Mouse (Mus musculus): ENCODE measurements around the gene Fcnb.

The Fcnb gene

DNA sequence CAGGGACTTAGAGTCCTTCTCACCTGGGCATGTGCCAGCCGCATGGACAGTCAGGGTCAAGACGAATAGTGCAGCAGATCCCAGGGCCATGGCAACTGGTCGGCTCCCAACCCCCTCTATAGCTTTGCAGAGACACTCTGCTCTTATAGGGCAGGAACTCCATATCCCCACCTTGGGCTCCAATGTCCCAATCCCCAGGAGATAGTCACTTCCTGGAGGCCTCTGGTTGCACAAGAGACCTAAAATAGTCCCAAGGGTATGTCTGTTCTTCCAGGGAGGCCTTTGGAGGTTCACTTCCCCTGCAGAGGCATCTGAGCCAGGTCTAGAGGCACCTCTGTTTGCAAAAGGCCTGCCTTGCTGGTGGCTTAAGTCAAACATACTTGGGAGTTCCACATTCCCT, at the start of gene Fcnb:
Gene Fcnb, minus strand, starts transcription at position 118 of the 400 bp plus-strand sequence.
- DNase-seq = no peak

GRCm38 (mm10) chr2:28133833-28134232, 49.1 kb upstream of the Fcnb start:
- DNase-seq = no peak

DNA sequence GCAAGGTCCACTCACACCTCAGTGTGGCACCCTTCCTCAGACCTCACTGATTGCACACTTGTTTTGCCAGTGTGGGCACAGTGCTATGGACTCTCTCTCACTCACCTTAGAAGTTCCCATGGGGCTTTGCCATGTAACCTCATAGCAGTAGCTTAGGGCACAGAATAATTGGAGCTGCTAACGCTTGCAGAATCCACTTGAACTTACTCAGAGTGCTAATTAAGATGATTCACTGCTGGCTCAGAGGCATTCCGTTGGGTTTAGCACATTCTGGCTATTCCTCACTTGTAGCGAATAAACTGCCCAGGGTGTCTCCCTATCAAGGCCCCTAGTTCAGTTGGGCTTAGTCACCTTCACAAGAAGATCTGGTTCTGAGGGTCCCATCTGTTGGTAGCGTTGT, 47.4 kb upstream of the Fcnb start:
- no peak for DNase-seq

DNA sequence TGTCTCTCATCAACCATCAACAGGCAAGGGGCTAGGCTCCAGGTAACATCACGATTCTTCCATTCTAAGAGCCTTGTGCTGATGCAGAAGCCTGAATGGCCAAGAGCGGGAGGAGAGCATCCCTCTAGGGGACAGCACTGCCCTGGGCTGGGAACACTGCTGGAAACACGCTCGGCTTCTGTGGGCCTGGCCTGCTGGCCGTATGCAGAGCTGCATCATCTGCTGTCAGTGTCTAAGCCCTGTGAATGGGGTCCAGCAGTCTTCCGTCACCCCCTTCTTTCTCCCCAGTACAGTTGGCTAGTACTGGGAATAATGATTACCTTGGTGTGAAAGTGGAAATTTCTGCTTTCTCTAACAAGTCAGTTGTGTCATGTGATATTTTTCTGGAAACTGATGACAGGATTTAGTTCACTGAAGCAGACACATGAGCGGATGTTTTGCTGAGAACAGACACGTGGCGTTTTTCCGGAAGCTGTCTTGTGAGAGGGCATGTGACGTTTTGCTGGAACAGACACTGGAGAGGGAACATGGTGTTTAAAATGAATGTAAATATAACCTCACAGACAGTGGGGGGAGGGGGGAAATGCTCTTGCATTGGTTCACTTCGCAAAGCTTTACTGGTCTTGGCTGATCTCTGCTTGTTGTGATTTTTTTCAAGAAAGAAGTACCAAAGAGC, 42.2 kb upstream of the Fcnb start:
- peak; percentile 6 for DNase-seq

DNA sequence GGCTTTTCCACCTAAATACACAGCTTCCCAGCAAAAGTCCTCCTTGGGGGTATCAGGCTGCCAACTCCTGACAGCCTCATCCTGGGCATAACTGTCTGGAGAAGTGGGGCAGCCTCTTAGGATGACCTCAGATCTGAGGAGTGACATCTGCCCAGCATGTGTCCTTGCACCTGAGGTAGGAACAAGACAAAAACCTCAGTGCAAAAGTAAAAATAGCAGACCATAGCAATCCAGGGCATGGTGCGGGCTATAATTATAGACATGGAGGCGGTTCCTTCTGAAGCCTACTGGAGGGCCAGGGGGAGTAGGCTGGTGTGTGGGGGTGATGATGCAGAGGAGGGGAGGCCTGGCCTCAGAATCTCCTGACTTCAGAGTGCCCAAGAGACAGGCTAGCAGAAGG, 39.2 kb upstream of the Fcnb start:
- no peak for DNase-seq

GRCm38 (mm10) chr2:28121309-28121708, 36.6 kb upstream of the Fcnb start:
- no peak for DNase-seq

DNA sequence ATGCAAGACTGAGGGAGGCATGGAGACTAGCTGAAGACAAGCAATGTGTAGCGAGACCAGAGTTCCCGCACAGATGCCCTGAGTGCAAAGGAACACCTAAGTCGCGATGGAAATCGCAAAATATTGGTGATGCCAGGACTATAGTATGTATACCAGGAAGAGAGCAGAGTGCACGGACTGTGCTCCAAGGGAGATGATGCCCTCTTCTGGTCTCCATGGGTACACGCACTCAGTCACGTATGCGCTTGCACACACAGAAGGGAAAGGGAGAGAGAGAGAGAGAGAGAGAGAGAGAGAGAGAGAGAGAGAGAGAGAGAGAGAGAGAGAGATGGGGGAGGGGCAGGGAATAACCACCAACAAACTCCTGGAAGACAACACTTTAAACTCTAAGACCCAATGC, 35.7 kb upstream of the Fcnb start:
- DNase-seq = no peak

- DNase-seq = no peak
These were observed 33.9 kb upstream of the Fcnb start for GRCm38 (mm10) chr2:28118518-28119116.

GRCm38 (mm10) chr2:28117490-28118308, 33.0 kb upstream of the Fcnb start:
- DNase-seq = no peak

DNA sequence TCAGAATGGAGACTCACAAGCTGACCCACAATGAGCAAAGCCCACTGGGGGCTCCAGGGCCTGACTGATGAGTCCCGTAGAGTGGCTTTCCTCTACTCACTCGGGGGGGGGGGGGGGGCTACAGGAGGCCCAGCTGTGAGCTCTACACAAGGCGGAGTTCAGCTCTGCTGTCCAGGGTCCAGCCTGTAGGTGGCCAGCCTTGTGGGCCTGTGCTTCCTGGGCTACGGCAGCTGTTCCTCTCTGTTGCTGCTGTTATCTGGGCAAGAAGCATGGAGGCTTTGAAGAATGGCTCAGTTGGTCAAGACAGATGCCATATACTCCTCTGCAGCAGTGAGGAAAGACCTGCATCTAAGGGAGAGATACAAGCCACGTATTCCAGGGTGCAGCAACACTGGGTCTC, 24.1 kb upstream of the Fcnb start:
- no peak for DNase-seq

DNA sequence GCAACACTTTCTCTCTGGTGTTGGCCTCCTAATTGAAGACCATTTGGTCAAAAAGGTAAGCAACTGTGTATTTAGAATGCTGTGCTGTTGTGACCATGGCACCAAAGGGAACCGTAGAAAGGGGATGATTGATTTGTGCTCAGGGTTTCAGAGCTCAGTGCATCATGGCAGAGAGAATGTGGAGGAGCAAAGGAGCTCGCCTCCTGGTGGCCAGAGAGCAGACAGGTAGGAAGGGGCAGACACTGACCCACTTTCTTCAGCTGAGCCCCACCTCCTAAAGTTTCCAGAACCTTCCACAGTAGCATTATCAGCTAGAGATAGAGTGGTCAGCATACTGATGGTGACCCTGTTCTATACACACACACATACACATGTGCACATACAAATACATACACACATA, 21.3 kb upstream of the Fcnb start:
- no peak for DNase-seq

DNA sequence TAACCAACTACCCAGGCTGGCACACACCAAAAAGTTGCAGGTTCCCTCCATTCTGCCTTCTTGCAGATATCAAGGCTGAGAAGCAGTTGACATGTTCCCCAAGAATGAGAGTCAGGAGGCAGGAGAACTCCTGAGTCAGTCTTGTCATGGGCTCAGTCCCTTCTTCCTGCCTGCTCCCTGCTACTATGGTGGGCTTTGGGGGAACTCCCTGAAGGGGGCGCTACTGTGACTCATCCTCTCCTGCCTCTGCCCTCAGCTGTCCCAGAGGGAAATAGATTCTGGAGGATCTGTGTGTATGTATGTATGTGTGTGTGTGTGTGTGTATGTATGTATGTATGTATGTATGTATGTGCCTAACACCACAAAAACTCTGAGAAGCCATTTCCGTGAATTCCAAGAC, 19.0 kb upstream of the Fcnb start:
- no peak for DNase-seq

DNA sequence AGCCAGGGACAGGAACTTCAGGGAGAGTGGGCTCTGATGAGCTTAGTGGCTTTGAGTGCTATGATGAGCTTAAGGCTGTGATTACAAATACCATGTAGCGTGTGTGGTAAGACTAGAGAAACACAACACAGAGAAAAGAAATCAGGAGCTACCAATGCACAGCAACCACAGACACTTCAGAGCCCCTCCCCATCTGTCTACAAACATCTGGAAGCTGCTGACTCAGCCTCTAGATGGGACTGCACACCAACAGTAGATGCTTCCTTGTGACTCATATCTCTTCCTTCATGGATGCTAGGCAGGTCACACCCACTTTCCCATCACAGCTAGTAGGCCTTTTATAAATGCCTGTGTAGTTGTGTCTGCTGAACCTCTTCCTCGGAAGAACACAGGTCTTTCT, 17.2 kb upstream of the Fcnb start:
- DNase-seq = no peak

DNA sequence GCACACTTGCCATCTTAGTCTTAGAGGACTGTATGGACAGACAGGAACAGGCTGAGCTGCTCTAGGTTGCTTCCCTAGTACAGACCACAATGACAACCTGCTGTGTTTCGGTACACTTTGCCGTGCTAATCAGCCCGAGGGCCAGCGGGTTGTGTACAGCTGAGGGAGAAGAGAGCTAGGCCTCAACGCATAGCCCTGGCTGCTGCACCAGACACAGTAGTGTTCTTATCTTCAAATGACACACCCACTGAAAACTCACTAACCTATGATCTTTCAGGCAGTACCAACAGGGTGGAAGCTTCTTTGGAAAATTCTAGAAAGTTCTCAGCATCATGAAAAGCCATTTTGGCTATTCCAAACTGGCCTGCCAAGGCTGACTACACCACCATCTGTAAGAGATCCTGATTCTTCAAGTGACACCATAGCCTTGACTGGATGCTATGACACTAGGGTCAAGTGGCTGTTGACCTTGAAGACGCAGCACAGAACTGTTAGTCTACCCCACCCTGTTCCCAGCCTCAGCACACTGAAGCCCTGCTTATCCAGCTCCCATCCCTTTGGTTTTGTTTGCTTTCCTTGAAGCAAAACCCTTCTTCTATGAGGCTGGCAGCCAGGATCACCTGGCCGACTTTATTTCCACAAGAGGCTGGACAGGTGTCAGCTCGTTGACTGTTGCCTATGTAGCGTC, 16.3 kb upstream of the Fcnb start:
- DNase-seq = no peak

DNA sequence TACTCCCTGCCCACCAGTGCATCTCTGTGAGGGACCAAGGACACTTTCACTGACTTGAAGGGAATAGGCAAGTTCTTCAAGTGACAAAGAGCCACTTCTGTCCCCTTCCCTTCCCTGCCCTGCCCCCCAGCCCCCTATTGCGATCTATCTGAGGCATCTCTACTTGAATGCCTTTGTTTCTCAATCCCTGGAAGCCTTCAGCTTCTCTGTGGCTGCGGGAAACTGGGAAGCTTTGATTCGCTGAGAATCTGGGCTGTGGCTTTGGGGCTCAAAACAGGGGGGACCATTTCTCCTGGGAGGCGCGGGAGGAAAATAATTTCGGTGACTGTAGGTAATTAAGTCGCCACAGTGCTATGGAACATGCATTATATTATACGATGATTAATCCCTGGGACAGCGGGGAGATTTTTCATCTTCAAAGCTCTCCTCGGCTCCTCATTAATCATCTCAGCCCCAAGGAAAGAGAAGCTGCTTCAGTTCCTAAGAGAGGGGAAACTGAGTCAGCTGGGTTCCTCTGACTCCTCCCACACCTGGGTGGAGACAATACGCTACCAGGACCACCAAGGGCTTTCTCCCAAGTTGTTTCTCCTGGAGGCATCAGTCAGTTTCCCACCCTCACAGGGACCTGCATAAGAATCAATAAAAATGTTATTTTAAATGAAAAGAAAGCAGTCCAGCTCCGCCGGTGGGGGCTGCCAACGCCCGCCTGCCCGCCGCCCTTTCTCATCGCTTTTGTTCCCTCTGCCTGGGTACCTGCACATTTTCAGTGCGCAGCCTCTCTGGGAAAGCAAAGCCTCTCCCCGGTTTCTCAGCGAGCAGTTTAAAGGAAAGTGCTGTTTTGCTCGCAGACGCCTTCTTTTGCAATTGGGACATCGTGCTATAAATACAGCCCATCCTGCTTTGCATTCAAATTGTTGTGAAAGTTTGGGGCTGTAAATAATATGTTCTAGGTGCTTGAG, 14.1 kb upstream of the Fcnb start:
- no peak for DNase-seq

DNA sequence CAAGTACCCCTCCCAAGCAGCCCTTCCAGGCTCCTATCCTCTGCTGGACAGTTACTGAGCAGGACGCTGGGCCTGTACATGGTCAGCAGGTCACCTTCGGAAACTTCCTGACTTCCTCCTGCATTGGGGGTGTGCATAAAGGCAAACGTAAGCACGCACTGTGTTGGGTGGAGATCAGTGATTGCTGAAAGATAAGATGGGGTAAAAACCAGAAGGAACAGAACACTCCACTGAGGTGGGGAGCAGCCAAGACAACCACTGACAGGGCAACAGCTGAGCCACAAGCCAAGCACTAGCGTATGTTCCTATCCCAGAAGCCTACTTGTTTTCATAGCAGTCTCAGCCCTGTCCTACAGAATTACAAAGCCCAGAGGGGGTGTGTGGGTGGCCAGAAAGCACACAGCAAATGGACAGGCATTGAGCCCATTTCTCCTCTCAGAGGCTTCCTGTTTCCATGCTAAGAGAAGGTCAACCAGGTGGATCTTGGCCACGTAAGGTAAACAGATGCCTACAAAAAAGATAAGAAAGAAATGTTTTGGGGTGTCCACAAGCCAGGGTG, 12.1 kb upstream of the Fcnb start:
- no peak for DNase-seq

- no peak for DNase-seq
These were observed 7.4 kb upstream of the Fcnb start for GRCm38 (mm10) chr2:28092099-28092498.

DNA sequence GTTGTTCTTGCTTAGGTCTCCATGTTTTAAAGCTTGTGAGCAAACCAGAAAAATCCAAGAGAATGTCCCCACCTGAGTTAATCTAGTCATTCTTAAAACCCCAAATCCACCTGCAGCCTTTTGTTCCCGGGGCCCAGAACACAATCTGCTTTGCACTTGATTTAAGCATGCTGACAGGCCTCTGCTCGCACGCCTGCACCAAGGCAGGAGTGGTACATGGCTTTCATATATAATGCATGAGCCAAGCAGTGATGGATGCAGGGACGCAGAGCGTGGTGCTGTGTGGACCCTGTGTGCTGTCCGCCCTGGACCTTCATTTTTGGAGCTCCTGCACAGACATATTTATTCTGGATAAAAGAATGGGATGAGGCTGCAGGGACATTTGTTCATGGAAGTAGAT, 6.4 kb upstream of the Fcnb start:
- no peak for DNase-seq

DNA sequence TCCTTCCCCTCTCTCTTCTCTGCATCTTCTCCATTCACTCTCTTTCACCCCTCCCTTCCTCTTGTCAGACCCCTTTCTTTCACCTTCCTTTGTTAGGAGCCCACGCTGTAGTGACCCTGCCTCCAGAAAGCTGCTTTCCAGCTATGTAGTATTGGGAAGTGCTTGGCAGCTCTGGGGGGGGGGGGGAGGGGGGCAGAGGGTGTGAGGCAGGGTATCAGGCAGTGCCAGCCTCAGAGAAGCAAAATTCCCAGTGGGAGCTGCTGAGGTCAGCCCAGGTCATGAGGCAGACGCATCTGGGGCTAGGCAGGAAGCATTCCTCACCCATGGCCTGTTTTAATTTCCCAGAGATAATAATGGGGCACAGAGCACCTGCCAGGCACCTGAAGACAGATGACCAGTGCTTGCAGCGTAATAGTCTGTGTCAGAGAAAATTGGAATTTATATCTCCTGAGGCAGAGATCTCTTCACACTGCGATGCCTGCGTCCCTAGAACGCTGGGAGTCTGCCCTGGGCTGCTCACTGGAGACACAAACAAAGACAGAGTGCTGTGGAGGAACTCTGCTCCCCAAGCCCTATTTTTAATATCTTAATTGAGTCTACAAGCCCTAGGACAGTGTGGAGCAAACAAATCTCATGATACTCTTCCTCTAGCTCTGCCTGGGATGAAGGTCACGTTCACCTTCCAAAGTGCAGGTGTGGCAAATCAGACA, 5.8 kb upstream of the Fcnb start:
- DNase-seq = no peak

GRCm38 (mm10) chr2:28089095-28089494, 4.4 kb upstream of the Fcnb start:
- no peak for DNase-seq

- DNase-seq = no peak
These were observed 1.4 kb upstream of the Fcnb start for GRCm38 (mm10) chr2:28086112-28086511.

All from kidney, adult 11 months (tissue).